In the genomic region with DNA sequence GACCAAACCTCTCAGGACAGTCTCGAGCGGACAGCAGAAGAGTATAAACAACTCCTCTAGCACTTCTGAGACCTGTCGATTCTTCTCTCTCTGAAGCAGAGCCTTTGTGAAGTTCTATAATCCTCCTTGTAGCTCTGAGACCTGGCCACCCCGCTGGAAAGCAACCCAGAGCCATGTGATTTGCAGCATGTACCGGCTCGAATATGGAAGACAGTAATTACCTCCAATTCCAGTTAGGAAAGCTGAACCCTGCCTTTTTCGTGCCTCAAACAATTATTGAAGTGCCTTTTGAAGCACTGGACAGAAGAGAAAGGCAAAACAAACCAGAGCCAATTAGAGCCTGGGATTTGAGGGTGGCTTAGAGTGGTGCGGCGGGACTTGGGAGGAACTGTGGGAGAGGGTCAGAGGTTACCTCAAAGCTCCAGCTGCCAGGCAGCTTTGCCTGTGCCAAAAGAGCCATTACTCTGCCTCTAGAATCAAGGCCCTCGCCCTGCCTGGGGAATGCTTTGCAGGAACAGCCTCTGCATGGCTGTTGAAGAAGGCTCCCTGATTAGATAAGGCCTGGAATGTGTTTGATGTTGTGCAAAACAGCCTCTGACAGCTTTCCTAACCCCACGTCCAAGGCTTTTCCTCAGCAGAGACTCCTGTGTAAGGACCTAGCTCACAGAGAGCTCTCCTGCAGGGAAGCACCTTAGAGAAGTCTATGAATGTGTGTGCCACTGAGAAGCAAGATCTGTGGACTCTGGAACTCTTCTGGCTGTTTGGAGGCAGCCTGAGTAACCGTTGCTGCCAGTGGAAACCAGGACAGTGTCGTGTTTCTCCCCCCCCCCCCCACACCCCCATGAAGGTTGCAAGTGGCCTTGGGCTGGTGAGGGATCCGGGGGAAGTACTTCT, we compare ENCODE assay signal across 7 mouse cellular contexts.
A peak's percentile ranks its signal among the peaks of the same experiment; 100 is the strongest.
DNase-seq lines count a peak whose midpoint lies in the region; ATAC-seq and TF ChIP-seq lines count a peak whose summit lies in the region.

No protein-coding gene starts in this region.

- 7% methylated on average over 14 of the region's 14 CpGs for WGBS in forebrain, embryonic 13.5 days
- 40% methylated on average over 14 of the region's 14 CpGs for whole genome bisulfite sequencing in hindbrain, embryonic 15.5 days
- WGBS in liver, adult 2 months = 39% methylated on average over 14 of the region's 14 CpGs
- 45% methylated on average over 14 of the region's 14 CpGs for WGBS in neural tube, embryonic 15.5 days

- H3K79me2 ChIP-seq in liver, adult 2 months (ENCODE audit: control insufficient read depth, insufficient read depth, low read length) = no peaks in the 10 kb centered on the region

- H3K4me1 ChIP-seq in forebrain, embryonic 13.5 days = peaks cover 21% of the 10 kb centered on the region
- peaks cover 6% of the 10 kb centered on the region for H3K4me1 ChIP-seq in hindbrain, embryonic 15.5 days (replicated peaks)
- peaks cover 10% of the 10 kb centered on the region for H3K4me1 ChIP-seq in liver, adult 2 months (ENCODE audit: control insufficient read depth, insufficient read depth, low read length)
- peaks cover 19% of the 10 kb centered on the region for H3K4me1 ChIP-seq in neural tube, embryonic 15.5 days

- H3K9me3 ChIP-seq in forebrain, embryonic 13.5 days (replicated peaks) = no peaks in the 10 kb centered on the region
- no peaks in the 10 kb centered on the region for H3K9me3 ChIP-seq in hindbrain, embryonic 15.5 days
- H3K9me3 ChIP-seq in neural tube, embryonic 15.5 days (replicated peaks) = no peaks in the 10 kb centered on the region

- no peak for TF ChIP-seq POLR2A in liver, adult 2 months (IDR thresholded peaks at IDR 0.05; ENCODE audit: extremely low read depth, insufficient read depth, low read length)

- no peak for TF ChIP-seq CTCF in liver, adult 2 months (IDR thresholded peaks at IDR 0.05; ENCODE audit: low read depth, low read length)

- no peaks in the 10 kb centered on the region for H3K36me3 ChIP-seq in forebrain, embryonic 13.5 days (ENCODE audit: poor library complexity, severe bottlenecking)
- no peaks in the 10 kb centered on the region for H3K36me3 ChIP-seq in hindbrain, embryonic 15.5 days
- no peaks in the 10 kb centered on the region for H3K36me3 ChIP-seq in liver, adult 2 months (ENCODE audit: control insufficient read depth, insufficient read depth, low read length)
- no peaks in the 10 kb centered on the region for H3K36me3 ChIP-seq in neural tube, embryonic 15.5 days

- ATAC-seq in forebrain, embryonic 13.5 days = peak; percentile 84; the same call in 1 of the 2 replicates
- no peak for ATAC-seq in hindbrain, embryonic 15.5 days (ENCODE audit: low FRiP score, low read depth)
- ATAC-seq in neural tube, embryonic 15.5 days (ENCODE audit: low FRiP score) = no peak
- ATAC-seq in megakaryocyte-erythroid progenitor cell, adult 5-6 weeks (replicated peaks; ENCODE audit: low FRiP score, low TSS enrichment, poor library complexity, severe bottlenecking) = no peak

- no peak overlapping the region for H3K4me2 ChIP-seq in forebrain, embryonic 13.5 days
- H3K4me2 ChIP-seq in hindbrain, embryonic 15.5 days = no peak overlapping the region
- H3K4me2 ChIP-seq in neural tube, embryonic 15.5 days = no peak overlapping the region

- H3K9ac ChIP-seq in forebrain, embryonic 13.5 days = no peak overlapping the region
- H3K9ac ChIP-seq in hindbrain, embryonic 15.5 days = no peak overlapping the region
- H3K9ac ChIP-seq in liver, adult 2 months (ENCODE audit: low read depth, low read length) = no peak overlapping the region
- H3K9ac ChIP-seq in neural tube, embryonic 15.5 days (replicated peaks) = no peak overlapping the region

- H3K4me3 ChIP-seq in forebrain, embryonic 13.5 days = no peak overlapping the region
- no peak overlapping the region for H3K4me3 ChIP-seq in hindbrain, embryonic 15.5 days
- no peak overlapping the region for H3K4me3 ChIP-seq in liver, adult 2 months (ENCODE audit: insufficient read depth, low read depth, low read length)
- no peak overlapping the region for H3K4me3 ChIP-seq in neural tube, embryonic 15.5 days (replicated peaks)

- no peaks in the 10 kb centered on the region for H3K27me3 ChIP-seq in forebrain, embryonic 13.5 days
- H3K27me3 ChIP-seq in hindbrain, embryonic 15.5 days = no peaks in the 10 kb centered on the region
- H3K27me3 ChIP-seq in liver, adult 2 months (ENCODE audit: control insufficient read depth, insufficient read depth, low read length) = no peaks in the 10 kb centered on the region
- no peaks in the 10 kb centered on the region for H3K27me3 ChIP-seq in neural tube, embryonic 15.5 days (replicated peaks)

- peak; percentile 26 for DNase-seq in brain, adult 2 months (ENCODE audit: low read depth, low spot score)
- peak; percentile 74 for DNase-seq in liver, adult 2 months (ENCODE audit: extremely low read depth, low read depth, low spot score)
- no peak for DNase-seq in layer of hippocampus, adult 18-20 months (ENCODE audit: low spot score in 2 of 2)

- peak overlapping the region; percentile 74 for H3K27ac ChIP-seq in forebrain, embryonic 13.5 days
- peak overlapping the region; percentile 46; the same call in 1 of the 2 replicates for H3K27ac ChIP-seq in hindbrain, embryonic 15.5 days (replicated peaks)
- H3K27ac ChIP-seq in liver, adult 2 months (replicated peaks; ENCODE audit: insufficient read depth, low read depth, low read length) = peak overlapping the region; percentile 14; the same call in 1 of the 2 replicates
- H3K27ac ChIP-seq in neural tube, embryonic 15.5 days (replicated peaks) = peak overlapping the region; percentile 24

Comparison
In these comparisons a context has a peak if more than half of its experiments do, and no peak if none do; other contexts are left out.
1. DNase-seq: peak in brain, adult 2 months (single experiment) and liver, adult 2 months (single experiment); none in layer of hippocampus, adult 18-20 months (0 of 2).
2. H3K27ac ChIP-seq: peak in every context shown above with its lines; median percentile 74 in forebrain, embryonic 13.5 days; 46 in hindbrain, embryonic 15.5 days; 24 in neural tube, embryonic 15.5 days; 14 in liver, adult 2 months.